Mouse (Mus musculus): ENCODE results near the gene Smok3c.

- no peak for TF ChIP-seq EP300 (IDR thresholded peaks at IDR 0.05)
- TF ChIP-seq CTCF (IDR thresholded peaks at IDR 0.05): no peak
Measured at GRCm38 (mm10) chr5:138073803-138074202, 20.8 kb downstream of the Smok3c start.

Data from lung, postnatal 0 days (tissue).